Mouse (Mus musculus) heart, embryonic 13.5 days (tissue): Measurements from ENCODE around the gene Clpp. TPM values are rescaled to one million over a fixed set of nuclear protein-coding genes. Genes with fewer than 3 reads are reported as not detected.

Source experiments
- ATAC-seq: fragments of 200-750 bp; cut with Nextera tagmentation; 2 replicates; pipeline ENCODE4 v1.8.0; 2017; ENCODE audit warnings: moderate TSS enrichment; ENCODE audit not compliant: insufficient number of reproducible peaks, low FRiP score, low TSS enrichment; ENCODE audit errors: extremely low read depth
- H3K27ac ChIP-seq: fragments of 300-500 bp; sonication (generic); replicated peaks from 2 replicates; pipeline ENCODE4 v1.5.1; 2015; ENCODE audit warnings: moderate library complexity, mild to moderate bottlenecking, inconsistent platforms
- H3K27me3 ChIP-seq: fragments of 300-500 bp; sonication (generic); replicated peaks from 2 replicates; pipeline ENCODE4 v1.6.1; 2015; ENCODE audit warnings: mild to moderate bottlenecking, inconsistent platforms
- H3K36me3 ChIP-seq: fragments of 300-500 bp; sonication (generic); 2 replicates; pipeline ENCODE4 v1.6.1; 2015; ENCODE audit warnings: mild to moderate bottlenecking, inconsistent platforms
- H3K4me1 ChIP-seq: fragments of 300-500 bp; sonication (generic); 2 replicates; pipeline ENCODE4 v1.6.1; 2015; ENCODE audit warnings: inconsistent platforms
- H3K4me2 ChIP-seq: fragments of 300-500 bp; sonication (generic); 2 replicates; pipeline ENCODE4 v1.6.1; 2015; ENCODE audit warnings: inconsistent platforms, mild to moderate bottlenecking, moderate library complexity
- H3K4me3 ChIP-seq: fragments of 300-500 bp; sonication (generic); 2 replicates; pipeline ENCODE4 v1.5.1; 2015; ENCODE audit warnings: moderate library complexity, mild to moderate bottlenecking, inconsistent platforms
- H3K9ac ChIP-seq: fragments of 300-500 bp; sonication (generic); 2 replicates; pipeline ENCODE4 v1.6.1; 2015; ENCODE audit warnings: inconsistent platforms, mild to moderate bottlenecking, moderate library complexity
- H3K9me3 ChIP-seq: fragments of 300-500 bp; sonication (generic); 2 replicates; pipeline ENCODE4 v1.6.1; 2016; ENCODE audit warnings: inconsistent platforms
- WGBS: fragments of 180-500 bp; shearing (Covaris S2); methylation state at CpG from one replicate; pipeline ENCODE4 v1.1.7; 2015; ENCODE audit warnings: mixed read lengths; 5-methylcytosine and 5-hydroxymethylcytosine counted together
- polyA plus RNA-seq: library from polyadenylated mRNA; unstranded; fragments of >200 nt; fragmentation: Nextera tagmentation; extraction: Ambion mirVana; gene quantifications from 2 replicates; pipeline ENCODE4 v1.2.1, GENCODE M21; 2015

The Clpp gene
- polyA plus RNA-seq, 1 experiment from 2014 or later: 110 TPM

- H3K4me1 ChIP-seq: peaks cover 15% of the 10 kb centered on the region
- H3K27me3 ChIP-seq: no peaks in the 10 kb centered on the region
- H3K4me3 ChIP-seq: peak overlapping the region; percentile 81
- ATAC-seq: no peak
- peak overlapping the region; percentile 91 for H3K9ac ChIP-seq
- H3K36me3 ChIP-seq: peaks cover 28% of the 10 kb centered on the region
- peak overlapping the region; percentile 76; the same call in 1 of the 2 replicates for H3K27ac ChIP-seq
- 67% methylated on average over 7 of the region's 7 CpGs for WGBS
- peak overlapping the region; percentile 87 for H3K4me2 ChIP-seq
- no peaks in the 10 kb centered on the region for H3K9me3 ChIP-seq
Observed at GRCm38 (mm10) chr17:56988921-56989430, 1.1 kb upstream of the Clpp start.

- Histone ChIP-seq H3K4me2 (peak overlapping the region; percentile 87), H3K9me3 (no peaks in the 10 kb centered on the region), H3K36me3 (peaks cover 34% of the 10 kb centered on the region), H3K4me3 (peak overlapping the region; percentile 81), H3K27ac (peak overlapping the region; percentile 76), H3K4me1 (peaks cover 15% of the 10 kb centered on the region), H3K9ac (peak overlapping the region; percentile 91), H3K27me3 (no peaks in the 10 kb centered on the region)
- WGBS: 3% methylated on average over 25 of the region's 25 CpGs
- ATAC-seq: peak; percentile 75
Observed at GRCm38 (mm10) chr17:56989467-56990114, 514 bp upstream of the Clpp start.

- Histone ChIP-seq H3K9ac (peak overlapping the region; percentile 91), H3K4me3 (peak overlapping the region; percentile 81), H3K36me3 (peaks cover 48% of the 10 kb centered on the region), H3K4me2 (peak overlapping the region; percentile 87), H3K27ac (no peak overlapping the region), H3K4me1 (peaks cover 15% of the 10 kb centered on the region), H3K27me3 (no peaks in the 10 kb centered on the region), H3K9me3 (no peaks in the 10 kb centered on the region)
- 67% methylated on average over 2 of the region's 2 CpGs for WGBS
- ATAC-seq: no peak
Observed at GRCm38 (mm10) chr17:56990966-56991365, 861 bp downstream of the Clpp start.

GRCm38 (mm10) chr17:56995046-56995445 is 4.9 kb downstream of the Clpp start:
- Histone ChIP-seq H3K27ac (no peak overlapping the region), H3K9me3 (no peaks in the 10 kb centered on the region), H3K4me2 (no peak overlapping the region), H3K9ac (no peak overlapping the region), H3K4me1 (peaks cover 27% of the 10 kb centered on the region), H3K4me3 (no peak overlapping the region), H3K36me3 (peaks cover 69% of the 10 kb centered on the region), H3K27me3 (no peaks in the 10 kb centered on the region)
- 86% methylated on average over 8 of the region's 8 CpGs for WGBS
- no peak for ATAC-seq

GRCm38 (mm10) chr17:56996506-56996905 is 6.4 kb downstream of the Clpp start:
- no peaks in the 10 kb centered on the region for H3K27me3 ChIP-seq
- H3K27ac ChIP-seq: peak overlapping the region; percentile 83; the same call in 1 of the 2 replicates
- H3K4me3 ChIP-seq: peak overlapping the region; percentile 85; the same call in 1 of the 2 replicates
- H3K9ac ChIP-seq: peak overlapping the region; percentile 44; the same call in 1 of the 2 replicates
- 75% methylated on average over 2 of the region's 2 CpGs for WGBS
- H3K9me3 ChIP-seq: no peaks in the 10 kb centered on the region
- ATAC-seq: no peak
- H3K36me3 ChIP-seq: peaks cover 70% of the 10 kb centered on the region
- peak overlapping the region; percentile 83 for H3K4me2 ChIP-seq
- H3K4me1 ChIP-seq: peaks cover 33% of the 10 kb centered on the region

- peak within 1 kb of the TSS; percentile 83 for H3K9ac ChIP-seq
- peak within 1 kb of the TSS; percentile 83 for H3K4me2 ChIP-seq
- peak within 1 kb of the TSS; percentile 85 for H3K4me3 ChIP-seq
- WGBS: under 1% methylated on average over 38 of the region's 38 CpGs
- peaks cover 36% of the 10 kb centered on the region for H3K4me1 ChIP-seq
- ATAC-seq: peak; percentile 99
- no peaks in the 10 kb centered on the region for H3K27me3 ChIP-seq
- no peaks in the 10 kb centered on the region for H3K9me3 ChIP-seq
- H3K27ac ChIP-seq: peak within 1 kb of the TSS; percentile 83
- peaks cover 64% of the 10 kb centered on the region for H3K36me3 ChIP-seq
Observed at GRCm38 (mm10) chr17:56997029-56997667, 7.0 kb downstream of the Clpp start, which contains the start of gene Alkbh7. Alkbh7 (plus strand) TSS chr17:56997339.

- no peak overlapping the region for H3K4me2 ChIP-seq
- no peak overlapping the region for H3K27ac ChIP-seq
- H3K9me3 ChIP-seq: no peaks in the 10 kb centered on the region
- H3K4me3 ChIP-seq: no peak overlapping the region
- no peak overlapping the region for H3K9ac ChIP-seq
- peaks cover 62% of the 10 kb centered on the region for H3K36me3 ChIP-seq
- H3K4me1 ChIP-seq: peaks cover 36% of the 10 kb centered on the region
- ATAC-seq: no peak
- H3K27me3 ChIP-seq: no peaks in the 10 kb centered on the region
- WGBS: 91% methylated on average over 9 of the region's 9 CpGs
Observed at GRCm38 (mm10) chr17:56999414-56999813, 9.3 kb downstream of the Clpp start.

GRCm38 (mm10) chr17:56999968-57000609 is 10.0 kb downstream of the Clpp start, which contains the start of gene Pspn:
Pspn (minus strand) TSS chr17:57000018.
- Histone ChIP-seq H3K36me3 (peaks cover 62% of the 10 kb centered on the region), H3K4me3 (no peak within 1 kb of the TSS), H3K4me1 (peaks cover 36% of the 10 kb centered on the region), H3K27ac (peak within 1 kb of the TSS; percentile 83), H3K4me2 (no peak within 1 kb of the TSS), H3K9me3 (no peaks in the 10 kb centered on the region), H3K27me3 (no peaks in the 10 kb centered on the region), H3K9ac (peak within 1 kb of the TSS; percentile 71)
- ATAC-seq: no peak
- 78% methylated on average over 9 of the region's 9 CpGs for WGBS

- peak overlapping the region; percentile 38 for H3K4me2 ChIP-seq
- peaks cover 36% of the 10 kb centered on the region for H3K4me1 ChIP-seq
- no peak overlapping the region for H3K4me3 ChIP-seq
- H3K9ac ChIP-seq: peak overlapping the region; percentile 71
- 15% methylated on average over 8 of the region's 8 CpGs for WGBS
- H3K27me3 ChIP-seq: no peaks in the 10 kb centered on the region
- H3K27ac ChIP-seq: peak overlapping the region; percentile 83
- peaks cover 62% of the 10 kb centered on the region for H3K36me3 ChIP-seq
- no peak for ATAC-seq
- H3K9me3 ChIP-seq: no peaks in the 10 kb centered on the region
Observed at GRCm38 (mm10) chr17:57001228-57001627, 11.1 kb downstream of the Clpp start.

- peaks cover 20% of the 10 kb centered on the region for H3K4me1 ChIP-seq
- H3K4me2 ChIP-seq: no peak overlapping the region
- H3K27ac ChIP-seq: no peak overlapping the region
- WGBS: 67% methylated on average over 7 of the region's 7 CpGs
- 0 out of 2 replicates have a peak overlapping the region, but pooled peaks have one; percentile 21 for H3K9ac ChIP-seq
- H3K4me3 ChIP-seq: no peak overlapping the region
- H3K36me3 ChIP-seq: peaks cover 81% of the 10 kb centered on the region
- no peaks in the 10 kb centered on the region for H3K27me3 ChIP-seq
- no peak for ATAC-seq
- no peaks in the 10 kb centered on the region for H3K9me3 ChIP-seq
Observed at GRCm38 (mm10) chr17:57003994-57004393, 13.9 kb downstream of the Clpp start.
